Mouse (Mus musculus): Measurements from ENCODE around the gene Upb1.
"Not testable (repeated sequence)": the region's sequence is repeated elsewhere in the genome, so short reads cannot be mapped to it uniquely, and the experiment has no call there.

Upb1 gene

DNA sequence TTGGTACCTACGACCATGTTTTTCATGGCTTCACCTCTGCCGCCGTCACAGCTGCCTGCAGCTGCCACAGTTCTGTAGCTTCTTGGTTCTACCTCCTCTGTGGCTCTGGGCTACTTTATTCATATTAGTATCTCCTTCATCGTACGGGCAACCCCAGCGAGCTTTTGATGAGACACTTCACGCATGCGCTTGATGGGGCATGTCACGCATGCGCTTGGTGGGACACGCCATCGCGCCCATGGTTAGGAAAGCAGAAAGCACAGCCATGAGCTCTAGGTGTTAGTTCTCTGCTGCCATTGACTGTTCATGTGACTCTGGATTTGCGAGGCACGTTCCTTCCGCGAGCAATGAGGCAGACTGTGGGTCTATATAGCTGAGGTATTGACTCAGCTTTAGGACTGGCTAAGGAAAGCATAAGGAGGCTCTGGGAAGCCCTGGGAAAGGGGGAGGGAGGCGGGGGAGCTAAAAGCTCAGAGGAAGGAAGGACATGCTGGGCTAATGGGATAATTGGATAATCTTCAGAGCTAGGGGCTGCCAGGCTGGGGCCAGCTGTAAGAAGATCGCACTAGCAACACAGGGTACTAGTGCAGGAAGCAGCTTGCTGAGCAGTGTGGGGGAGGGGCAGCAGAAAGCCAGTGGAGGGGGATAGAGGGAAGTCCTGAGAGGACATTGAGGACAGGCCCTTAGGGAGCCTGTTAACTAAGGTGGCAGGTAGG, 43.4 kb downstream of the Upb1 start:
- CTCF ChIA-PET = interaction anchor here in 3 of 4 experiments (0.6 to 1.9 kb wide), 10 partner anchors 25 to 596 kb away, joined by 3 to 7 read pairs (median 4); partner anchors contain the start of genes Adora2a (in 1 of the 3) and Specc1l (in 1 of the 3)
- POLR2A ChIA-PET = interaction anchor here in 3 of 4 experiments (0.6 to 1.0 kb wide), 4 partner anchors 68 to 229 kb away, joined by 3 to 7 read pairs (median 4); no protein-coding TSS in a partner anchor

DNA sequence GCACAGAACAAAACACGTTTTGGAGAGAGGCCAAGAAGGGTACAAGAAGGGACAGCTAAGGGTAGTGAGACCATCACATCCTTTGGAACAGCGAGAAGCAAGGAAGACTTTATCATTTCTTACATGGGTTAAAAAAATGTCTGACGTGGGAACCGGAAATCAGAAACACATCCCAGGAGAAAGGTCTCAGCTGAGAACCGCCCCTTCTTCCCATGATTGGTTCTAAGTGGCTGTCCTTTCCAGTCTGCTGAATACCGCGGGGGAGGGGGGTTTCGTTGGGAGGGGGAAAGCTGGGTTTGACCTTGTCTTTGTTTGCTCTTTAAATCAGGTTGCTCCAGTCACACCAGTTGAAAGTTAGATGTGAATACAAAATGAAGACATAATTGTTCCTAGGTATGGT, 44.1 kb downstream of the Upb1 start:
- POLR2A ChIA-PET = interaction anchor here in 2 of 4 experiments (0.6 to 0.8 kb wide), 2 partner anchors 67 to 230 kb away, joined by 3 to 7 read pairs; no protein-coding TSS in a partner anchor
- CTCF ChIA-PET = interaction anchor here in 2 of 4 experiments (0.7 to 1.3 kb wide), 4 partner anchors 128 to 597 kb away, joined by 3 to 4 read pairs (median 3); partner anchors contain the start of gene Adora2a (in 1 of the 2)

DNA sequence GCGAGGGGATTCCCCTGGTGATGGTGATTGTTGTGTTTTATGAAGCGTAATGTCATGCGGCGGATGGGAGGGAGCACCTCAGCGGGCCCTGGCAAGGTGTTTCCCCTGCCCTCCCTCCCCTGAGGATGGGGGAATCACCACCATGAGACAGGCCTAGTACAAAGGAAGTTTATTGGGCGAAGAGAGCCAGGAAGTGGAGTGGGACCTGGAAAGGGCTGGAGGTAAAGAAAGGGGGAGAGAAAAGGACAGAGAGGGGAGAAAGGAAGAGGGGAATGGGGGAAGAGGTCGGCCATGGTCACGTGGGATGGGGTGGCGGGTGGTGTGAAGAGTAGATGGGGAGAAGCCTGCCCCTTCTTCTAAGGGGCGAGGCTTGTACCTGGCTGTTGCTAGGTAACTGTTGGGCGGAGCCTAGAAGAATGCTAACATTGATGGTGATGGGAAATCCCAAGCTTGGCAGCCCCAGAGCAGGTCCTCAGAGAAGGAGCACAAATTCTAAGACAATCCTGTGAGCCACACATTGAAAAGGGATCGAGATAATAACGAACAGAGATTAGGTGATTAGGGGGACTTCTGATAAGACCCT, 45.7 kb downstream of the Upb1 start:
- ChIA-PET POLR2A (interaction anchor here in 1 of 4 experiments (0.9 to 1.1 kb wide), 2 partner anchors 171 to 186 kb away, joined by 3 read pairs; no protein-coding TSS in a partner anchor), CTCF (interaction anchor here in 2 of 4 experiments (0.6 to 1.1 kb wide), 2 partner anchors 140 to 169 kb away, joined by 3 read pairs; no protein-coding TSS in a partner anchor)

DNA sequence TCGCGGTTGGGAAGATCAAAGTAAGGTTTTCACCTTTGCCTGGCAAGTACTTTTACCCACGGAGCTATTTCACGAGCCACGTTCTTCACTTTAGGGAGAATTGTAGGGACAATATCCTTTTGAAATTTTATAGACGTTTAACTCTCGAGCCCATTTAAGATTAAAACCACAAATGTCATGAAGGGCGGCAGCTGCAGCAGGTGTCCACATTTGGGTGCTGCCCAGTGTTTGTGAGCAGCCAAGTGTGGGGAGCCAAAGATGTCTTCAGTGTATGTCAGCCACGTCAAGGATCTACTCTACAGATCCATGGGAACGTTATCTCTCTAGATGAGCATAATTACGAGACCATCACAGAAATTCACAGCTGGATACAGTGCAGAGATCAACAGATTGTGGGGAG, 46.6 kb downstream of the Upb1 start:
- ChIA-PET POLR2A (interaction anchor here in 1 of 4 experiments (0.6 to 1.1 kb wide), 4 partner anchors 17 to 187 kb away, joined by 3 to 5 read pairs (median 3); no protein-coding TSS in a partner anchor), CTCF (interaction anchor here in 2 of 4 experiments (0.6 to 1.1 kb wide), 3 partner anchors 170 to 256 kb away, joined by 3 to 4 read pairs (median 4); no protein-coding TSS in a partner anchor)

DNA sequence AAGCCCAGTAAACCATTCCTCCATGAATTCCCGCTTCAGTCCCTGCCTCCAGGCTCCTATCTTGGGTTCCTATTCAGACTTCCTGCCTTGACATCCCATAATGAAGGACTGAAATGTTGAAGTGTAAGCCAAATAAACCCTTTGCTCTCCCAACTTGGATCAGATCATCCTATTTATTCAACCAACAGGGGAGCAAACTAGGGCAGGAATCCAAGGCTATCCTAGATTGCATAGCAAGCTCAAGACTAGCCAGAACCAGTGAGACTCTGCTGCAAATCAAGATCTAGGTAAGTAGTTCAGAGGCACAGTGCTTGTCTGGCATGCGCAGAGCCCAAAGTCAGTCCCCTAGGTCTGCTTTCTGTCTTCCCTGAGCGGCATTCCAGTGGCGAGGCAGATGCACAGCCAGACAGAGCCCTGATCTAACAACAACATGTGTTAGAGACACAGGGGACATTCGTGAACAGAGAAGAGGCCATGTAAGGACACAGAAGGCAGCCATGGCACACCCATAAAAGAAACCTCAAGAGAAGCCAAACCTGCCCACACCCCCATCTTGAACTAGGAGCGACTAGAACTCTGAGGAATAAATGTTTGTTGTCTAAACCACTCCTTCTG, 48.0 kb downstream of the Upb1 start:
- CTCF ChIA-PET = interaction anchor here in 1 of 4 experiments (0.7 kb wide), 1 partner anchor 9 kb away, joined by 3 read pairs; no protein-coding TSS in a partner anchor
- POLR2A ChIA-PET = no interaction called here

DNA sequence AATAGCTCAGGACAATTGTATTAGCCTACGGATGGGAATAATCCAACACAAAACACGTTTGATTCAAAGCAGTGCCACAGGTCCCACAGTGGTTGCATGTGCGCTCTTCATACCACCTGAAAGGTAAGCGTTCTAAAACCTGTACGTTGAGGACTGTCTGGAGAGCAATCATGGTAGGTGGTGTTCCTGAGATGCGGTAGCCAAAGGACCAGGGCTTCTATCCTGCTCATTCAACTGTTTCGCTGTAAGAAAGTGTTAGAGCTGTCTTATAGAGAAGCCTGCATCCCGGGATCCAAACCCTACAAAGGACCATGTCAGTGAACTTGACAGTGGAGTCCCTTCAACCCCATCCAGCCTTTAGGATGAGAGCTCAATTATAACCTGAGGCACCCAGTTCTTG, 49.4 kb downstream of the Upb1 start:
- CTCF ChIA-PET = no interaction called here
- POLR2A ChIA-PET = interaction anchor here in 2 of 4 experiments (0.5 to 0.9 kb wide), 2 partner anchors 8 to 226 kb away, joined by 3 read pairs; no protein-coding TSS in a partner anchor

DNA sequence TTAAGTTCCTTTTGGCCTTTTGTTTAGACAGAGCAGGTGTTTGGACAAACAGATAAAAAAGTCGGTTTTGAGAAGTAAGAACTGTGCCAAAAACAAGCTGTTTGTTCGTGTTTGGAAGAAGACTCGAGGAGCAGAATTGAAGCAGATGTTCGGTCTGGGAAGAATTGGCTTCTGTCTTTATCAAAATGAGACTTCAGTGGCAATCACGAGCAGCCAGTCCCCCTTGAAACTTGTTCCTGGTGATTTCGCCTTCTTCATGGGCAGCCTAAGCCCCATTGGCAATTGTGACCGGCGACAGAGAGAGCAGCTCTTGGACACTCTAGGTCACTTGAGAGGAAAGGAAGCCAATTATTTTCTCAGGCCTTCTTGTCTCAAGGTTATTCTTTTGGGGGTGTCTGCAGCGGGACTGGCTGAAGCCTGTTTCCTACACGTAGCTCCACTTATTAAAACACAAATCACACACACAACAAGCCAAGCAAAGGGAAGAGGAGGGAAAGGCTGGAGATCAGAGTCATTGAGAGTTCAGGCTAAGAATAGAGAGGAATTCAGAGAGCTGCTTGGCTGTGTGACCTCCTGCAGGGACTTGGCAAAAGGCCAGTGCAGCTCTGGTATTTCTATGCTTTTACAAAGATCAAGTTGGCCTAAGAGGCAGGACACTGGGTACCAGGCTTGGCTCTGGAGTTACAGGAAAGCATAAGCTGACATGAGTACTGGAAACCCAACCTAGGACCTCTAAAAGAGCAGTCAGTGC, 50.3 kb downstream of the Upb1 start:
- POLR2A ChIA-PET = interaction anchor here in 1 of 4 experiments (0.8 kb wide), 1 partner anchor 158 kb away, joined by 7 read pairs; no protein-coding TSS in a partner anchor
- CTCF ChIA-PET = no interaction called here

DNA sequence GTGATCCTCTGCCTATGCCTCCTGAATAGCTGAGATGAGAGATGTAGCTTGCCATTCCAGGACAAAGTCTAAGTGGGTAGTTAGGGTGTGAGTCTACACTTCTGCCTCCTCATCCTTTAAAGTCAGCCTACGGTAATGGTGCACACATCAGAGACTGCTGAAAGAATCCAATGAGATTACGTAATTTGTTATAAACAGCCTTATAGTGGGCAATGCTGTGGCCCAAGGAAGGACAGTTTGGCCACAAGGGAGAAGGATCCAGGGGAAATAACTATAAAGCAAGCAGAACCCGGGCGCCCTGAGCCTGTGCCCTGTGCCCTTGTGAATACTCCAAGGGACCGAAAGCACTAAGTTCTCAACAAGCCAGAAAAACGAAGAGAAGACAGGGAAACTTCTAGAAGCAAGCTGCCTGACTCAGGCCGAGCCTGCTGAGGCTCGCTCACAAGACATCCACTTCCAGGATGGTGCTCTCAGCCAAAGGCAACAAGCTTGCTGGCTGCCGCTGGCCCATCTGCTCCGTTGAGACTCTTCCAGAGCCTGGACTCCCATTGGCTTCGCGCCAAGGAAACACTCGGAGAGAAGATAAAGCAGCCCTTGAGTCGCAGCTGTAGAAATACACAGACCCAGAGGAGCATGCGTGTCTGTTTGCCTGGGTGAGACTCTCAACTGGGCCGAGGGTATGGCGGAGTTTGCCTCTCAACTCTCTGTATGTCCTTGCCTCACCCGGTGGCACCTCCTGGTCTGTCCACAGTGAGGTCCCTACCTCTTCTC, 55.3 kb downstream of the Upb1 start:
- CTCF ChIA-PET = interaction anchor here in 1 of 4 experiments (0.6 kb wide), 1 partner anchor 54 kb away, joined by 3 read pairs; no protein-coding TSS in a partner anchor
- POLR2A ChIA-PET = not testable (repeated sequence)

DNA sequence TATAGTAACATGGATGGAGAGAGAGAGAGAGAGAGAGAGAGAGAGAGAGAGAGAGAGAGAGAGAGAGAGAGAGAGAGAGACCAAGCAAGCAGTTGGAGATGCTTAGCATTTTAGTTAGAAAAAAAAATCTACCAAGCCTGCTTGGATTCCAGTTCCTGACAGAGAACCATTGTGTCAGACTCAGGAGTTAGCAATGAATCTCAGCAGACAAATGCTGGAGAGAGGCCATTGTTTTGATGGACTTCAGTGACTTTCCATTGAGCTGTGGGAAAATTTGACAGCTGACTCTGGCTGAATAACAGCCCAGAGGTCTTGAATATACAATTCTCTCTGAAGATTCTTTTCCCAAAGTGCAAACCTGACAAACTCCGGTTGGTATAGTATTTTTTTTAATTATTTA, 56.9 kb downstream of the Upb1 start:
- POLR2A ChIA-PET = interaction anchor here in 3 of 4 experiments (0.6 to 1.0 kb wide), 3 partner anchors 8 to 351 kb away, joined by 3 to 6 read pairs (median 5); no protein-coding TSS in a partner anchor
- CTCF ChIA-PET = no interaction called here

DNA sequence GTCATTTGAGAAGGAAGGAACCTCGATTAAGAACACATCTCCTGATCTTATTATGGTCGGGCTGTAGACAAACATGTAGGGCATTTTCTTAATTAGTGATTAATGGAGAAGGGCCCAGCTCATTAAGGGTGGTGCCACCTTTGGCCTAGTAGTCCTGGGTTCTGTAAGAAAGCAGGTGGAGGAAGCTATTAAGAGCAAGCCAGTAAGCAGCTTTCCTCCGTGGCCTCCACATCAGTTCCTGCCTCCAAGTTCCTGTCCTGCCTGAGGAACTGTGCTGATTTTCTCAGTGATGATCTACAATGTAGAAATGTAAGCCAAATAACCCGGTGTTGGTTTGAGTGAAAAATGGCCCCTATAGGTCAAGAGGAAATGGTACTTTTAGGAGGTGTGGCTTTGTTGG, 57.4 kb downstream of the Upb1 start:
- CTCF ChIA-PET = no interaction called here
- POLR2A ChIA-PET = interaction anchor here in 2 of 4 experiments (0.7 to 1.0 kb wide), 2 partner anchors 9 to 113 kb away, joined by 3 to 5 read pairs; no protein-coding TSS in a partner anchor

DNA sequence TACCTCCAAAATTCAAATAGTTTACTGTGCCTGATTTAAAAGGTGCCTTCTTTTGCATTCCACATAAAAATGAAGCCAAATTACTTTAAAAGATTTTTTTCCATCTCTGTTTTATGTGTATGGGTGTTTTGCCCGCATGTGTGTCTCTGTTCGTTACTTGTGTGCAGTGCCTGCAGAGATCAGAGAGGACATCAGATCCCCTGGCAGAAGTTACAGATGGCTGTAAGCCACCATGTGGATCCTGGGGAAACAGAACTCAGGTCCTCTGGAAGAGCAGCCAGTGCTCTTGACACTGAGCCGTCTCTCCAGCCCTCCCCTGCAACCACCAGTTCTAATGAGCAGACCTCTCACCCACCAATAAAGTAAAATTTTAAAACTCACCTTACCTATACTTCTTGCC, 61.8 kb downstream of the Upb1 start:
- ChIA-PET POLR2A (no interaction called here), CTCF (no interaction called here)

DNA sequence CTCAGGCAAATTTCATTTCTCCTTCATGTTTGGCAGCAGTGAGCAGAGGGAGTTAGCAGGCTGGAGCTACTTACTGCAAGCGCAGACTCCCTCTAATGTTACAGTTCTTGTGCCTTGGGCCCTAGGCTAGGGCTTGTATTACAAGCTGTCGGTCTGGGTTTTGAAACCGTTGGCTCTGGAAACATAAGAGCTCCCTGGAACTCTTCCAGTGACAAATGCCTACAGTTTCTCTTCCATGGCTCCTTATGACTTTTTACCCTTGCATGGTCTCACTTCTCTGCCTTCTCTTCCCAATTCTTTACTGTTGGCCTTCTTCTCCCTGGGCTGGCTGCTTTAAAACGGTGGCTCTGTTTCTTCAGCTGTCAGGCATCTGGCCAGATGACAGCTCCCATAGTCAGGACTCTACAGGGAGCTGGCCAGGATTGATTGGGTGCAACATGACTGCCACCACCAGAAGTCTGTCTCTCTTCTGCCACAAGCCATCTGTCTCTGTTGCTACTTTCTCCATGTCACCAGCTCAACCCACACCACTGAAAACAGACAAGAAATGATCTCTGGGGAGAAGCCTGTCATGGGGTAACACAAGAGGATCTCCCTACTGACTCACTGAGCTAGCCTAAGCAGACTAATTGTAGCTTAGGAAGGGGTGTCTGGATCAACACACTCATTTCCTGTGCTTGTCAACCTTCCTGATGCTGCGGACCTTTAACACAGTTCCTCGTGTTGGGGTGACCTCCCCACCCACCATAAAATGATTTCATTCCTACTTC, 65.1 kb downstream of the Upb1 start:
- ChIA-PET POLR2A (interaction anchor here in 1 of 4 experiments (0.6 kb wide), 1 partner anchor 106 kb away, joined by 4 read pairs; no protein-coding TSS in a partner anchor), CTCF (interaction anchor here in 2 of 4 experiments (0.6 to 1.2 kb wide), 2 partner anchors 13 to 27 kb away, joined by 4 to 7 read pairs; no protein-coding TSS in a partner anchor)

DNA sequence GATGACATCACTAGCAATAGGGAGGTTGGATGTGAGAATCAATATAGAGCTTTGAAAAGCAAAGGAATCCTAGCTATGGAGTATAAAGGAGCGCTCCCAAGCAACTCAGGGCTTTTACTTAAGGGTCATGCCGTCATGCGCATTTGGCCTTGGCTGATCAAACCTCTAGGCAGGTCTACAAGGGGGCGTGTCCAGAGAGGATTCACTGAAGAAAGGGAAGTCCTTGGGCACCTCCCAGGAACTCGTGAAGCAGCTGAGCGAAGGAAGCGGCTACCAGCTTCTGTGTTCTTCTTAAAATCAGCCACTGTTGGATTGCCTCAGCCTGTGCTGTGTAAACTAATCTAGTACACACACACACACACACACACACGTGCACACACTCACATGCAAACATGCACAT, 72.5 kb downstream of the Upb1 start:
- POLR2A ChIA-PET = interaction anchor here in 2 of 4 experiments (0.6 to 1.3 kb wide), 6 partner anchors 9 to 469 kb away, joined by 3 to 4 read pairs (median 3); no protein-coding TSS in a partner anchor
- CTCF ChIA-PET = interaction anchor here in 1 of 4 experiments (0.9 kb wide), 1 partner anchor 35 kb away, joined by 3 read pairs; no protein-coding TSS in a partner anchor

DNA sequence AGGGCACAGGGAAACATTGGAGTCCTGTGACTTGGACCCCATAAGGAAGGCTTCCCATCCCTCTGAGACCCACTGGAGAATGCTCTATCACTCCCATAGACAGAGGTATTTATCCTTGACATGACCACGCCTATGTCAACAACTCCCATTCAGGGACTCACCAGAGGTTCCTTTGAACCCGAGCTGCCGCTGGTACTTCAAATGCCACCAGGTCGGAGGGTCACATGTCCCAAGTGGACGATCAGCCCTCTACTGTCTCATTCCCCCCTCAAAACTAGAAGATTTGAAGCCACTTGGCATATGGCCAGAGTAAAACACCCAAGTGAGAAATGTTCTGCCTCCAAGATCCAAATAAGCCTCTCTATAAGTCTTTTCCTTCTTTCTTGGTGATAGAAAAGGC, 73.7 kb downstream of the Upb1 start:
- POLR2A ChIA-PET = interaction anchor here in 1 of 4 experiments (1.3 kb wide), 1 partner anchor 10 kb away, joined by 4 read pairs; no protein-coding TSS in a partner anchor
- CTCF ChIA-PET = no interaction called here

DNA sequence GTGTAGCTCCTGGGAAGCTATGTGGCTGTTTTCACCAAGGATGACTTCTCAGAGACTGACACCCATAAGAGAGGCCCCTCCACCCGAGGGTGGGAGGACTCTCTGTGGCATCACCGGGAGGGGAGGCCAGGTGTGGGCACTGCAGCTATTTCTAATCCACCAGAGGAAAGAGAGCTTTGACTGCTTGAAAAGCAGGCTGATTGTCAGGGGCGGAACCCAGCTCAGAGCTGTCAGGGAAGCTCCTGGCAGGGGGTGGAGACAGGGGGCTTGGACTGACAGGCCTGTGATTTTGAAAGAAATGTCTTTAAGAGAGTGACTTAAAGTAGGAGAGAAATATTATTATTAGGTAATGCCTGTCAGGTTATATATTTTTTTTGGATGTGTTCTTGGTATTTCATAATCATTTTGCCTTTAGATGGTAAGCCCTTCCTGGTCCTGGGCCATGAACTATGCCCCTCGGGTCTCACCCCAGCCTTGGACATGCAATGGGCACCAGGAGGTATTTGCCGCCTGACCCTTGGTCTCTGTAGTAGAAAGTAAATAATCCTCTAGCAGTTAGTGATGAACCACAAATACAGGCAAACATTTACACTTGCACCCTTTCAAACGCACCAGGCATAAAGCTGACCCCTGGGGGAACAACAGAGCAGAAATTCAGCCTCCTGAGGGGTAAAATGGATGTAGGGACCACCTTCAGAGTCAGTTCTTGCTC, 74.4 kb downstream of the Upb1 start:
- POLR2A ChIA-PET = not testable (repeated sequence)
- CTCF ChIA-PET = interaction anchor here in 1 of 4 experiments (0.7 kb wide), 1 partner anchor 35 kb away, joined by 3 read pairs; no protein-coding TSS in a partner anchor

DNA sequence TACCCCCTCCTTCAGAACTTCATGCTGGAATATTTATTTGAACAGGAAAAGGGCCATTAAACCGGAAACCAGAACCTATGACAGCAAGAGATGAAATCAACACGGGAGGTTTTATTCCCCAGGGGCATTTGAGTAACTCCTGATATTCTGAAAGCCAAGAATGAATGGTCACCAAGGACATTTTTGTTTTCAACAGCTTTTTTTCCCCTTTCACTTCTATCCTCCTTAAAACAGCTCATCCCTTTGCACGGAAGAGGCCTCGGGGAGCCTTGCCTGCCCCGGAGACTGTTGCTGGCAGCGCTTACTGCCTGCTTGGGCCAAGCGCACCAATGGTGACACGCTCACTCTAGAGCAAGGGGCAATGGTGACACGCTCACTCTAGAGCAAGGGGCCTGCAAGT, 76.1 kb downstream of the Upb1 start:
- POLR2A ChIA-PET = no interaction called here
- CTCF ChIA-PET = interaction anchor here in 1 of 4 experiments (0.7 kb wide), 1 partner anchor 285 kb away, joined by 4 read pairs; no protein-coding TSS in a partner anchor

Data from embryonic stem cell, embryonic (primary cell).